Mouse (Mus musculus): ENCODE measurements at regions not wholly inside any gene's neighbourhood (a gene's known extent, or its start where the extent isn't known, plus 50 kb on each side); places are given as distances from the start of the nearest gene placed in this dataset.

DNA sequence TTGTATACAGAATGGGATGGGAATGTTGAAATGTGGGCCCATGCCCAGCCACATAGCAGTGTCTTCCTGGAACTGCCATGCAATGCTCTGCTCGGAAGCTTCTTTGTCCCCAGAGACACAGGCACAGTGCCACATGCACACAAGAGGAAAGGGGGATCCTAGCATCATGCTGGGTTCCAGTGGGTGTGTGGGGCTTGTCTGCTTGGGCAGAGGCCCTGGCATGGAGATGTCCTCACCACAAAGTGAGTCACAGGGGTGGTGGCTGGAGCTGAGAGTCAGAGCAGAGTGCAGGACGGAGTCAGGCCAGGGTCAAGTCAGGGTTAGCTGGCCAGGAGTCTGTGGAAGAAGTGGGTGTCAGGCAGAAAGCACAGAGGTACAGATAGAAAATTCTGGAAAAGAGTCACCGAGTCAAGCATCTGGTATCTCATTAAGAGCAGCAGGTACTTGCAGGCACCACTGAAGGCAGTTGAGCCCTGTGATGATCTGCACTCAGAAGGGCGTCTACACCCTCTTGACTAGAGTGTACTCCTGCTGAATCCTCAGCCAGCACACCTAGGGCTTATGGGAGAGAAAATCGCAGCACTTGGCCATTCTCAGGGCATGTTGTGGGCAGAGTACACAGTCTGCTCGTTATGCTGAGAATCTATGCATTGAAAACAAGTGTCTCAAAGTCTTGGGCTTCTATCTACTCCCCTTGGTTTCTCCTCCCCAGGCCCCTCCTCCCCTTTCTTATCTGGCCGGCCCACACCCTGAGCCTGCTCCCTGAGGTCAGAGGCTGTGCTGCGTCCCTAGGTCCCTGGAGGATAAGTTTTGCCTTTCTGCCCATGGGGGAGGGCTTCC is 85.3 kb downstream of the Ackr3 start:
- peak; percentile 36 for DNase-seq (ENCODE audit: low spot score)

DNA sequence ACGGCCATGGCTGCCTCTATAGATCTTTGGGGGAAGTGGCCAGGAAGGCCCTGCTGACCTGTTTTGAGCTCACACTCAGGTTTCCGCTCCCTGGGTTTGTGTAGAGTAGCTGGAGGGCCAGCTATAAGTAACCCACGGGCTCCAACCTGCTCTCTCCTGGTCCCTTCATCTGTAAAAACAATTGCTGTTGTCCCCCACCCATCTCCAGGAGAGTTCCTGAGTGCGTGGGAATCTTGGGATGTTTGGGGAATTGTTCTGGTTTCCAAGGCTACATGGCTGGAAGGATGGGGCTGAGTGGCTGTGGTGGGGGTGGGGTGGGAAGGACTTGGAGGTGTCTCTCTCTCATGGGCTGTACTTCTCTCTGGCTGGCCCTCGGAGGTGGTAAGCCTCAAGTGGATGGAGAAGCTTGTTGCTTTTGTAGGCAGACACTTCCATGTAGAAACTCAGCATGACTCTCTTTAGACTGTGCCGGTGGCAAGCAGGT is 86.0 kb downstream of the Ackr3 start:
- no peak for DNase-seq (ENCODE audit: low spot score)

DNA sequence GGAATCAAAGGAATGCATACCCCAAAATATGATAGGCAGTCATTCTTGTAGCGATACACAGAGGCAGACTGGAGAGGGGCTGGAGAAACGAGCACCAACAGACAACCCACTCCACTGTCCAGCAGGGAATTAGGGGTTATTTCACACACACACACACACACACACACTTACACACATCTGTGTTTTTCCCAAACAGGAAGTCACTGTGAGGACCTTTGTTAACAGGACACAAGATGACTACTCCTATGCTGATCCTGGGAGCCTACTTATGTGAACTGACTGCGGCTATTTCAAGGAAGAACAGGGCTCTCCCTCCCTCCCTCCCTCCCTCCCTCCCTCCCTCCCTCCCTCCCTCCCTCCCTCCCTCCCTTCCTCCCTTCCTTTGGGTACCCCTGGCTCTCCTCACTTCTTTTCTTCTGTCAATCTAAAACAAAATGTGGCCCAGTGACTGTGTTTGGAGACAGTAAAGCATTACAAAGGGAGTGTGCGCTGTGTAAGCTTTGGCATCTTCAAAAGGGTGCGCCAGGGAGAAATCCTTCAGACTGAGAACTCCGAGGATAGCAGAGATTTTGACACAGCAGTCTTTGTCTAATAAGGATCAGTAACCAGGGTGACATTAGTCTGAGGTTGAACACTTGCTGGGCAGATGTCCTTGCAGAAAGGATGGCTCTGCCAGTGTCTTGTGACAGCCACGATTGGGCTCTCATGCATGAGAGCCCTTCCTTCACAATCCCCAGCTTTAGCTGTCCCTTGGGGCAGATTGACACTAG is 86.8 kb downstream of the Ackr3 start:
- DNase-seq (ENCODE audit: low spot score) = no peak

DNA sequence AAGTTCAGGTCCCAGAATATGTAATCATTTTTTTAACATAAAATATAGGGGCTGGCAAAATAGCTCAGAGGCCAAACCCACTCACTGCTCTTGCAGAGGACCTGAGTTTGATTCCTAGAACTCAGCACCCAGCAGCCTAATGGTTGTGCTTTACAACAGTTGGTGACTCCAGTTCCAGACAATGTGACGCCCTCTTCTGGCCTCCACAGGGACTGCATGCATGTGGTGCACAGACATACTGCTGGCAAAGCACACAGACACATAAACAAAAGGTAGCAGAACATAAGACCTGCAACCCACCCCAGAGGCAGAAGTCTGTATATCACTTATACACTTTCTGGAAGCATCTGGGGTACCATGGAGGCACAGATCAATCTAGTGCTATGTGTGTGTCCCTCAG is 87.5 kb downstream of the Ackr3 start:
- DNase-seq (ENCODE audit: low spot score) = no peak

- DNase-seq (ENCODE audit: low spot score) = no peak
Measured at GRCm38 (mm10) chr1:90297751-90298150, 94.0 kb downstream of the Ackr3 start.

DNA sequence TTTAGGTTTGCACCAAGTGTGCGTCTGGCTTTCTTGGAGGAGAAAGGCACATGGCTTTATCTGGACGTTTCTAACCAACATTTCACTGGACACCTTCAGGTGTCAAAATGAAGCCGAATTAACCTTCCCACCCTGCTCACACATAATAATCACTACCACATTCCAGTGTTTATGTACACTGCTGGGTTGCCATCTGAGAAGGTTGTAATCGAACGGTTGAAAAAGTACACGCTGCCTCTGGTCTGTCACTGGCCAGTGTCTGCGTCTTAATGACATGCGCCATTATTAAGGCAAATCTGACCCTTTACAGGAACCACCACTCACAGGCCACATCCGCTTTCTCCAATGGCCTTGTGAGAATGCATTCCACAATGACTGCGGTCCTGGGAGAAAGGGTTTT is 96.4 kb downstream of the Ackr3 start:
- DNase-seq (ENCODE audit: low spot score) = no peak

DNA sequence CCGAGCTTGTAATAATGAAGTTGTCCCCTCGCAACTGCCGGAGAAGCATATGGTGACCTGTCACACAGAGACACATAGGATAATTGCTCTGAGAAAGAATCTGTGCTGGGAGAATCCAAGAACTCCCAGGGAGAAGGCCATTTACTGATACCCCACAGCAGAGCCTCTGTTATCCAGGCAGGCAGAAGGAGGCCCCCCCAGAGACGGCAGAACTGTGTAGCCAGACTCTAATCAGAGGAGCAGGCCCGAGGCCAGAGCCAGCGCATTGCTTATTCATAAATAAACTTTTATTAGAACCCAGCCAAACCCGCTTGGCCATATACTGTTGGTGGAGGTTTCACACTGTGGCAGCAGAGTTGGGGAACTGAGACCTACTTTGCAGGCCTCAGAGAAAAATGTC is 100.6 kb downstream of the Ackr3 start:
- DNase-seq (ENCODE audit: low spot score) = no peak

DNA sequence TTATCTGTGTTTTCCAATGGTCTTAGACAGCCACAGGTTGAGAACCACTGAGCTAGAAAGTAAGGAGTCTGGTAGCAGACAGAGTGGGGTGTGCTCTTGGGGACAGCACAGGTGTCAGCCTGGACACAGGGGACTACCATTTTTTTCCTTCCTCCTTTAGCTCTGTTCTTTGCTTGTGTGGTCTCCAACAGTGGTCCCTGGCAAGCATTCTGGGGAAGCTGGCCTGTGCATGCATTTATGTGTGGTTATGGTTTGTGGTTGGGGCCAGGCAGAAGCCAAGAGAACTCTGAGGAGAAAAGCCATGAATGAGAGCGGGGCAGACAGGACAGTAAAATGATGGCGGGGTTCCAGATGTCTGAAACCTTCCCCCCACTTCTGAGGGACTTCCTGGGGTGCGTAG is 107.2 kb downstream of the Ackr3 start:
- DNase-seq (ENCODE audit: low spot score) = no peak

GRCm38 (mm10) chr1:90311649-90312442 is 108.1 kb downstream of the Ackr3 start:
- no peak for DNase-seq (ENCODE audit: low spot score)

DNA sequence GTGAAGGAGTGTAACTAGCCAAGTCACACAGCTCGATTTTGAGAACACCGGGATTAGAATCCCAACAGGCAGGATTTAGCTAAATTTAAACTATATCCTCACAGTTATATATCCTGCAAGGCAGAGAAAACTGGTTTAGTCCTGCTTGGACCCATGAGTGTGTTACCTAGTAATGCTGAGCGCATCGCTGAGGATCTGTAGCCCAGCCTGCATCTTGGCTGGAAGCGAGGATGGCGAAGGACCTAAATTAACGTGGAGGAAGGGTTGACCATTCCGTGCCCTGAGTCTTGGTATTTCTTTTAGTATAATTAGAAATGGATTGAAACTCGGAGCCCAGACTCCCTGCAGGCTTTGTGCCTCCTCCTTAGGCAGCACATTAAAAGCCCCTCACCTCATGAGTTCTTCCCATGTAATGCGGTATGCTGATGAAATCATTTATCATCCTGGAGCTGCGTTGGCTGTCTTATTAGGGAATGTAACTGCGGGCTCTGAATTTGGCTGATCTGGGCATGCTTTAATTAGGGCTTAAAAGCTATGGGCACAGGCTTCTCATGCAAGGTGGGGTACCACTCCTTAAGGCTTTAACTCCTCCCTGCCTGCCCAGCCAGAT is 110.1 kb downstream of the Ackr3 start:
- DNase-seq (ENCODE audit: low spot score) = no peak

- no peak for DNase-seq (ENCODE audit: low spot score)
Measured at GRCm38 (mm10) chr1:90317902-90318301, 114.1 kb downstream of the Ackr3 start.

GRCm38 (mm10) chr1:90318502-90318901 is 114.7 kb downstream of the Ackr3 start:
- DNase-seq (ENCODE audit: low spot score) = no peak

DNA sequence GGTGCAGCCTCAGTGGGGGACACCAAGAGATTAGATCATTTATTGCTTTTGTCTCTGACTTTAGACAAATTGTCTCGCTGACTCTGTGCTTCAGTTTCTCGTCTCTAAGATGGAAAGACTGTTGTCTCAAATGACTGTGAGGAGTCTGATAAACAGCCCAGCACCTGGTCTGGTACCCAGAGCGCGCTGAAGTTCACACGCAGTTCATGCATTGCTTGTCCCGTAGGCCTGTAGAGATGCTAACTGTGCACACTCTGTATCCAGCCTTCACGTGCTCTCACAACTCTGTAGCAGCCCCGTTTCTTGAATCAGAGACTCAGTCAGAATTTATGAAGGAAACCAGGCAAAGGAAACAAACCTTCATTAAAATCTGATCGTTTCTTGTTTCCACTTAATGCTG is 116.7 kb downstream of the Ackr3 start:
- DNase-seq (ENCODE audit: low spot score) = no peak

GRCm38 (mm10) chr1:90321501-90321900 is 117.7 kb downstream of the Ackr3 start:
- DNase-seq (ENCODE audit: low spot score) = no peak

DNA sequence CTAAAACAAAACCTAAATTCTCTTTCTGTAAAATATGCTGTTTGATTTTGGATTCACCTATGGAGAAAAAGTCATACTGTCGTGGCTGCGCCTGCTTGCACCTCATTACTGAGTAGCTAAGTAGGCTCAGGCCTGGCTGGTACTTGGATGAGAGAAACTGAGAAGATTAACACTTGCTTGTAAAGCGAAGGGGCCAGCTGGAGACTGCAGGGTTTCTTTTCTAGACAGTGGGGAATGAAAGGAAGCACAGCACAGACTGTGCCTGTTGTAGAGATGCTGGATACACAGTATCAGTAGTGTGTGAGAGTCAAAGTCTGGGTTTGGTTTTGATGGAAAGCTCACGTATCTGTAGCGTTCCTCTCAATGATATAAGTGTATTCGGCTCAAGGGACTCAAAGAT is 123.5 kb downstream of the Ackr3 start:
- no peak for DNase-seq (ENCODE audit: low spot score)

DNA sequence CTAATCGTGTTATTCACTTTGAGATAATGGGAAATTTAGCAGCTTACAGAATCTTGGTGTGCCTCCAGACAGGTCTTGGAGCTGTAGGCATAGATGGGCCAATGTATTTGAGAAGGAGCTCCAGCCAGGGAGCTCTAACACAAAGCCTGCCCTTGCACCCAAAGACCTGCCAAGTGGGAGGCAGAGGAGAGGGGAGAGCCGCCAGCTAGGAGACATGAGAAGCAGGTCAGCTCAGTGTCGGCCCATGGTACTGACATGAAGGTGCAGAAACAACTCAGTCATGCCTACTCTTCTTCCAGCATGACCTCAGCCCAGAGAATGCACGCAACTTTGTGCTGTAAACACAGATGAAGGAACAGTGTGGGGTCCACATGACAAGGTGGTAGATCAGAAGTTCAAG is 128.8 kb downstream of the Ackr3 start:
- DNase-seq (ENCODE audit: low spot score) = no peak

DNA sequence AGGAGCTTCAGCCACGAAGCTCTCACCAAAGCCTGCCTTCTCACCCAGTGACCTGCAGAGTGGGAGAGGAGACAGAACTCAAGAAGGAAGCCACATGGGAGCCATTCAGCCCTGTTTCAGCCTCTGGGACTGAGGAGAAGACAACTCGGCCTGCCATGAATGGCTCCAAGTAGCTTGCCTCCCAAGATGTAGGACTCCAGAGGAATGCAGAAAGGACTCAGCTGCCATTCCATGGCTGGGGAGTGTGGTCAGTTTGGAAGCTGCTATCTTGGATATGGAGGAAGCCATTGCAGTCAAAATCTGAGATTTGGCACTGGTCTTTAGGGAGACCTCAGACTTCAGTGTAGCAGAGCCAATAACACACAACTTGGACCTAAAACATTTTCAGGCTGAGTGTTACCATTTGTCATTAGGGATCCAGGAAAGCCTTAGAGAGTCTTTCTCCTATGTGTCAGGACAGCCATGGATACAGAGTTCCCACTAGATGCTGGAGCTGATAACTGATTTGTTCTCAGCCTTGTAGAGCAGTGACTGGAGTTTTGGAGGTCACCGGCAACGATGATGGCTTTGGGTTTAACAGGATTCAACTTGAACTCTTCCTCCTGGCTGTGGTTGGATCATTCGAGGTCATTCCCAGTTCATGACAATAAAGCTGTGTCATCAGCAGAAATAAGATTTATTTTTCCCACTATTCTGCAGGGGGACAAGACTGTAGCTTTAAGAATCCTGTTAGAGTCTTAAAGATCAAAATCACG is 130.1 kb downstream of the Ackr3 start:
- no peak for DNase-seq (ENCODE audit: low spot score)

DNA sequence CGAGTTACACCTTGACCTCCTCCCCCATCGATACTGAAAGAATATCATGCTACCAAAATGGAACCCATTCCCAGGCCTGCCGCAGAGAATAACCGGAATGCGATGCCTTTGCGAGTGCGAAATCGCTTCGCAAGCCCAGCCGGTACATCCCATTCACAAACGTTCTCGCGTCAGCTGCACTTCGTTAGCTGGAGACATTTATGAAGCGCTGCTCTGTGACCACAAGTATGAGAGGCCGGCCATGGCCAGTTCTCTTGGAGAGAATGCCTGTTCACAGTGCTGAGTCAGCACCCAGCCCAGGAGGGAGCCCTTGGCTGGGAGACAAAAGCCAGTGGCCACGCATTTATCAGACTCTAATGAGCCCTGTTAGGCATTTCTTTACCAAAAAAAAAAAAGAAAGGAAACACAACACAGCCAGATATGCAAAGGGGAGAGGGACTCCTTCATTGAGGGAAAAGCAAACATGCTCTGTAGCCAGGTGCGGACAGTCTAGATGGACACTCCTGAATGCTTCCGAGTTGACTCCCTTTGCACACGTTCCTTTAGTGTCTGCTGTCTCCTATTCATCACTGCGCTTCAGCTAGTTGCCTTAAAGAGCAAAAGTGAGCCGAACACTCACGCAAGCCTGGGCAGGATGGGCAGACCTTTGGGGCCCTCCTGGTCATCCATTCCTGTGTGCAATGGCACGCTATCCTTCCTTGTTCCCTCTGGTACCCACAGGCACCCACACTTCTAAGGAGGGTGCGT is 131.4 kb downstream of the Ackr3 start:
- DNase-seq (ENCODE audit: low spot score) = no peak

DNA sequence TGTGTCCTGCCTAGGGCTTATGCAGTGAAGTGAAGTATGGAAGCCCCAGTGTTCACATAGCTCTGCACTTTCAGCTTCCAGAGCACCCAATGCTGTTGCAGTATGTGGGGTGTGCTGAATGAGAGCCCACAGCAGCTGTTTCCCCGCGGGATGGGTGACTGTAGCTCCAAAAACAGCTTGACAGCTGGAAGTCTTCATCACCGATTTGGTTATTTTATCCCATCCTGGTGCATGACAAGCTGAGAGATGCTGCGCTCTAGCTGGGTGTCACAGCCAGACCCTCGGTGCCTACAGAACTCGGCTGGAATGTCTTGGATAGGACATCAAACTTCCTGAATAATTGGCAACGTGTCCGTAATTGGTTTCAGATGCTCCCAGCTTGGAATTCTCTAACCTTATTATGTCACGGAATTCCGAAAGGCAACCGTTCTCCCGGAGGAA is 134.1 kb downstream of the Ackr3 start:
- DNase-seq (ENCODE audit: low spot score) = no peak

DNA sequence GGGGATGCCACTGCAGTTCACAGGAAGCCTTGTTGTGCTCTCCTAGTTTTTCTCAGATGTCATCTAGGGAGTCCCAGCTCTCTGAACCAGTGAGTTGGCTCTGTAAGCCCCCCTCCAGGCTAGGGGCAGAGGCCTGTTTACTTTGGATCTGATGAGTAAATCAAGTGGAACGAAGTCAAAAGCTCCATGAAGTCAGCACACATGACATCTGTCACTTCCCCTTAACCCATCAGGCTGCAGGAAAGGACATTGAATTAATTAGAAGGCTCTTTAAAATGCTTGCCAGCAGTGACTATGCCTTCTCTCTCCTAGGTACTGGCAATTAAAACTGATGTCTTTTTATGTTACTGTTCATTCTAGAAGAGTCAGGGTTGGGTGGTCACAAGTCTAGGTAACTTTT is 138.6 kb downstream of the Ackr3 start:
- DNase-seq (ENCODE audit: low spot score) = no peak

- no peak for DNase-seq (ENCODE audit: low spot score)
Measured at GRCm38 (mm10) chr1:90343492-90343891, 139.7 kb downstream of the Ackr3 start.
